Mouse (Mus musculus): Measurements from ENCODE around the gene Map3k12. TPM values are rescaled to one million over a fixed set of nuclear protein-coding genes. Genes with fewer than 3 reads are reported as not detected.

Map3k12 gene
- polyA plus RNA-seq, 1 experiment from 2014 or later = 14.4 TPM

GRCm38 (mm10) chr15:102508336-102508735 is 8.5 kb downstream of the Map3k12 start:
- Histone ChIP-seq H3K36me3 (peaks cover 17% of the 10 kb centered on the region), H3K9me3 (no peaks in the 10 kb centered on the region), H3K4me2 (no peak overlapping the region), H3K9ac (no peak overlapping the region), H3K4me1 (peaks cover 32% of the 10 kb centered on the region), H3K27ac (no peak overlapping the region), H3K4me3 (no peak overlapping the region), H3K27me3 (no peaks in the 10 kb centered on the region)
- ATAC-seq (ENCODE audit: borderline replicate concordance, extremely low read depth, low FRiP score, low TSS enrichment) = no peak
- WGBS = 80% methylated on average over 3 of the region's 3 CpGs

GRCm38 (mm10) chr15:102507561-102507960 is 9.3 kb downstream of the Map3k12 start:
- Histone ChIP-seq H3K27me3 (no peaks in the 10 kb centered on the region), H3K4me3 (no peak overlapping the region), H3K27ac (no peak overlapping the region), H3K4me2 (no peak overlapping the region), H3K4me1 (peaks cover 32% of the 10 kb centered on the region), H3K9me3 (no peaks in the 10 kb centered on the region), H3K36me3 (peaks cover 24% of the 10 kb centered on the region), H3K9ac (no peak overlapping the region)
- no peak for ATAC-seq (ENCODE audit: borderline replicate concordance, extremely low read depth, low FRiP score, low TSS enrichment)

- Histone ChIP-seq H3K4me2 (no peak overlapping the region), H3K9me3 (no peaks in the 10 kb centered on the region), H3K4me1 (peaks cover 26% of the 10 kb centered on the region), H3K9ac (no peak overlapping the region), H3K4me3 (no peak overlapping the region), H3K36me3 (peaks cover 31% of the 10 kb centered on the region), H3K27me3 (no peaks in the 10 kb centered on the region), H3K27ac (no peak overlapping the region)
- no peak for ATAC-seq (ENCODE audit: borderline replicate concordance, extremely low read depth, low FRiP score, low TSS enrichment)
- 88% methylated on average over 1 of the region's 1 CpGs for WGBS
These were observed 10.0 kb downstream of the Map3k12 start for GRCm38 (mm10) chr15:102506864-102507263.

DNA sequence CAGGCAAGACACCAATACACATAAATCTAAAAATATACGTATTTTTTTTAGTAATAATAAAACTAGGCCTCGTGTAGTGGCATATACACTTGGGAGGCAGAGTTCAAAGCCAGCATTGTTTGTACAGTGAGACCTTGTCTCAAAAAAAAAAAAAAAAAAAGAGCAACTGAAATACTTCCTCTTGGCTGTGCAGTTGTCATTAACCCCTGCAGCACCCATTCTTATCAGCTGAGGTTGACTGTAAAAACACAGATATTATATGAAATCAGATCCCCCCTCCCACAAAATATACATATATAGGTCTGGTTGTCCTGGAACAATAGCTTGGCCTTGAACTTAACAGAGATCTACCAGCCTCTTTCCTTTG is 10.4 kb downstream of the Map3k12 start:
- Histone ChIP-seq H3K4me3 (no peak overlapping the region), H3K36me3 (peaks cover 36% of the 10 kb centered on the region), H3K4me2 (no peak overlapping the region), H3K9ac (no peak overlapping the region), H3K4me1 (peaks cover 23% of the 10 kb centered on the region), H3K27me3 (no peaks in the 10 kb centered on the region), H3K27ac (0 out of 2 replicates have a peak overlapping the region, but pooled peaks have one; percentile 2), H3K9me3 (no peaks in the 10 kb centered on the region)
- no peak for ATAC-seq (ENCODE audit: borderline replicate concordance, extremely low read depth, low FRiP score, low TSS enrichment)
- 11% methylated on average over 2 of the region's 2 CpGs for WGBS

- no peak for ATAC-seq (ENCODE audit: borderline replicate concordance, extremely low read depth, low FRiP score, low TSS enrichment)
- H3K9ac ChIP-seq = no peak overlapping the region
- 0 out of 2 replicates have a peak overlapping the region, but pooled peaks have one; percentile 2 for H3K27ac ChIP-seq
- WGBS = 61% methylated on average over 9 of the region's 9 CpGs
- peaks cover 41% of the 10 kb centered on the region for H3K36me3 ChIP-seq
- H3K4me3 ChIP-seq = no peak overlapping the region
- H3K4me2 ChIP-seq = no peak overlapping the region
- H3K4me1 ChIP-seq = peaks cover 17% of the 10 kb centered on the region
- no peaks in the 10 kb centered on the region for H3K9me3 ChIP-seq
- H3K27me3 ChIP-seq = no peaks in the 10 kb centered on the region
These were observed 10.9 kb downstream of the Map3k12 start for GRCm38 (mm10) chr15:102505770-102506463.

GRCm38 (mm10) chr15:102505073-102505769 is 11.6 kb downstream of the Map3k12 start:
- peaks cover 48% of the 10 kb centered on the region for H3K36me3 ChIP-seq
- no peaks in the 10 kb centered on the region for H3K9me3 ChIP-seq
- no peaks in the 10 kb centered on the region for H3K27me3 ChIP-seq
- no peak overlapping the region for H3K4me2 ChIP-seq
- no peak overlapping the region for H3K27ac ChIP-seq
- no peak overlapping the region for H3K4me3 ChIP-seq
- ATAC-seq (ENCODE audit: borderline replicate concordance, extremely low read depth, low FRiP score, low TSS enrichment) = no peak
- H3K4me1 ChIP-seq = peaks cover 14% of the 10 kb centered on the region; the same call in 1 of the 2 replicates
- 60% methylated on average over 12 of the region's 12 CpGs for WGBS
- no peak overlapping the region for H3K9ac ChIP-seq

- no peak overlapping the region for H3K4me3 ChIP-seq
- ATAC-seq (ENCODE audit: borderline replicate concordance, extremely low read depth, low FRiP score, low TSS enrichment) = no peak
- H3K9me3 ChIP-seq = no peaks in the 10 kb centered on the region
- no peak overlapping the region for H3K9ac ChIP-seq
- H3K4me2 ChIP-seq = no peak overlapping the region
- H3K27me3 ChIP-seq = no peaks in the 10 kb centered on the region
- peaks cover 59% of the 10 kb centered on the region for H3K36me3 ChIP-seq
- no peak overlapping the region for H3K27ac ChIP-seq
- H3K4me1 ChIP-seq = peaks cover 10% of the 10 kb centered on the region; the same call in 1 of the 2 replicates
- WGBS = 86% methylated on average over 9 of the region's 9 CpGs
These were observed 12.7 kb downstream of the Map3k12 start for GRCm38 (mm10) chr15:102503924-102504782.

DNA sequence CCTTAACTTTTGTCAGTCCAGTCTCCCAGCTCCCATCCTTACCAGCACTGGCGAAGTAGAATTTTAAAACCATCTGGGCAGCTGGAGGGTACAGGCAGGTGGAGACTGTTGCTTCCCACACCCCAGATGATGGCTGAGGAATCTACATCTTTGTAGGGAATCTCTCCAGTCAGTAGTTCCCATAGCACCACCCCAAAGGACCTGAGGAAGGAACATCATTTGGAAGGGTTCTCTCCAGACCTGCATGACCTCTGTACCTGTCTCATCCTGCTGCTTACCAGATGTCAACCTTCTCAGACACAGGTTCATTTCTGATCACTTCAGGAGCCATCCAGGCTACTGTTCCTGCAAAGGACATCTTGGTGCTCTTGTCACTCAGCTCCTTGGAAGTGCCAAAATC is 13.4 kb downstream of the Map3k12 start, which contains the start of gene Gm10337:
Gene Gm10337, plus strand, starts transcription at position 276 of the 400 bp plus-strand sequence.
- no peak within 1 kb of the TSS for H3K4me3 ChIP-seq
- H3K4me1 ChIP-seq = peaks cover 10% of the 10 kb centered on the region; the same call in 1 of the 2 replicates
- no peaks in the 10 kb centered on the region for H3K27me3 ChIP-seq
- 84% methylated on average over 1 of the region's 1 CpGs for WGBS
- H3K27ac ChIP-seq = no peak within 1 kb of the TSS
- no peaks in the 10 kb centered on the region for H3K9me3 ChIP-seq
- no peak within 1 kb of the TSS for H3K4me2 ChIP-seq
- H3K36me3 ChIP-seq = peaks cover 64% of the 10 kb centered on the region
- no peak for ATAC-seq (ENCODE audit: borderline replicate concordance, extremely low read depth, low FRiP score, low TSS enrichment)
- no peak within 1 kb of the TSS for H3K9ac ChIP-seq

GRCm38 (mm10) chr15:102502254-102502840 is 14.5 kb downstream of the Map3k12 start:
- Histone ChIP-seq H3K4me1 (peaks cover 10% of the 10 kb centered on the region; the same call in 1 of the 2 replicates), H3K4me3 (no peak overlapping the region), H3K4me2 (no peak overlapping the region), H3K9me3 (no peaks in the 10 kb centered on the region), H3K36me3 (peaks cover 75% of the 10 kb centered on the region), H3K27me3 (no peaks in the 10 kb centered on the region), H3K9ac (no peak overlapping the region), H3K27ac (no peak overlapping the region)
- 70% methylated on average over 9 of the region's 9 CpGs for WGBS
- ATAC-seq (ENCODE audit: borderline replicate concordance, extremely low read depth, low FRiP score, low TSS enrichment) = no peak

DNA sequence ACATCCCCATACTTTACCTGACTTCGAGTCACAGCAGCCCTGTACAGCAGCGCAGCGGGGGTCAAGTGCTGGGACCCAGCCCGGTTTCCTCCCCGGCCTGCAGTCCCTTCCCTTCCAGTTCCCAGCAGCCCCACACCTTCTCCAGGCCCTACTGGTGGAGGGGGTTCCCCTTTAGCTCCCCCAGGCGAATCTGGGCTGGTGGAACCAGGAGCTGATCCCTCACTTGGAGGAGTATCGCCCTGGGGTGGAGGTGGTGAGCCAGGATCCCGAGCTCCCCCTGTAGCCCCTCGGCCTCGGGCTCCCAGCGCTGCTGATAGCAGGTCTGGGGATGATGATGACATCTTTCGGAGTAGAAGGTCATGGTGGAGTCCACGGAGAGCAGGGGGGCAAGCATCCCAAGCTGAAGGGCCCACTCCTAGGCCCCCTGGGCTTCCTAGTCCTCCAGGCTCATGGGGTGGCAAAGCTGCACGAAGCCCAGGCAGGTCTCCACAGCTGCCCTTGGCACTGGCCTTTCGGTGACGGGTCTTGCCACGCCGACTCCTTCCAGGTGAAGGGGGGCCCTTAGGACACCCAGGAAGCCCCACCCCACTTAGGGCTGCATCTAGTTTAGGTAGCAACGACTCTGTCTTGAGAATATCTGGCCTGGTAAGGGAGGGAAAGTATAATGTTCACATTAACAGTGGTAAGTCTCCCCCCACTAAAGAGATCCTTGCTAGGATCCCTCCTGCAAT is 15.6 kb downstream of the Map3k12 start:
- no peaks in the 10 kb centered on the region for H3K27me3 ChIP-seq
- no peak overlapping the region for H3K4me2 ChIP-seq
- 0 out of 2 replicates have a peak, but pooled peaks have one; percentile 17 for ATAC-seq (ENCODE audit: borderline replicate concordance, extremely low read depth, low FRiP score, low TSS enrichment)
- no peaks in the 10 kb centered on the region for H3K9me3 ChIP-seq
- peaks cover 84% of the 10 kb centered on the region for H3K36me3 ChIP-seq
- WGBS = 78% methylated on average over 19 of the region's 19 CpGs
- H3K4me3 ChIP-seq = no peak overlapping the region
- H3K9ac ChIP-seq = no peak overlapping the region
- H3K4me1 ChIP-seq = peaks cover 10% of the 10 kb centered on the region; the same call in 1 of the 2 replicates
- no peak overlapping the region for H3K27ac ChIP-seq

DNA sequence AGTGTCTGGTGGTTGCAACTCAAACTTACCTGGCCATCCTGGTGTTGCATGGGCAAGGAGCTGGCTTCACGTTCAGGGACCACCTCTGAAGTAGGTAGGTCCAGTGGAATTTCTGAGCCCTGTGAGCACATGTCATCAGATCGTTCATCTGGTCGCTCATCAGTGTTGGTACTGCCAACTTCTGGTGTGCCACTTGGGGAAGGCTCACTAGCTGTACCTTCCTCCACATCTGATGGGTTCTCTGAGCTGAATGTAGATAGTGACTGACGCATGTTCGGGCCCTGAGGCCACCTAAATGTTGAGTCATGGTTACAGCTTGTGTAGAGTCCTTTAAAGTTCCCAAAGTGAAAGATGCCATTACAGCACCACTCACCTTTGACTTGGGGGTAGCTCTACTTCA is 16.4 kb downstream of the Map3k12 start:
- peaks cover 6% of the 10 kb centered on the region; the same call in 1 of the 2 replicates for H3K4me1 ChIP-seq
- H3K27ac ChIP-seq = no peak overlapping the region
- no peak for ATAC-seq (ENCODE audit: borderline replicate concordance, extremely low read depth, low FRiP score, low TSS enrichment)
- no peak overlapping the region for H3K4me2 ChIP-seq
- no peak overlapping the region for H3K4me3 ChIP-seq
- H3K9me3 ChIP-seq = no peaks in the 10 kb centered on the region
- 78% methylated on average over 5 of the region's 5 CpGs for WGBS
- H3K36me3 ChIP-seq = peaks cover 91% of the 10 kb centered on the region
- H3K27me3 ChIP-seq = no peaks in the 10 kb centered on the region
- H3K9ac ChIP-seq = no peak overlapping the region

All from lung, embryonic 15.5 days (tissue).